Mouse (Mus musculus) midbrain, embryonic 14.5 days (tissue): ENCODE data around the gene Syce2. TPM values are rescaled to one million over a fixed set of nuclear protein-coding genes. Genes with fewer than 3 reads are reported as not detected.

Experiments
- ATAC-seq: fragments of 200-750 bp; cut with Nextera tagmentation; 2 replicates; pipeline ENCODE4 v1.8.0; 2017; ENCODE audit warnings: moderate number of reproducible peaks, moderate library complexity; ENCODE audit not compliant: low FRiP score, low TSS enrichment
- DNase-seq: peaks from one replicate; pipeline ENCODE4 v3.0.0-alpha.2; 2015
- H3K27ac ChIP-seq: fragments of 300-500 bp; sonication (generic); replicated peaks from 2 replicates; pipeline ENCODE4 v1.5.1; 2014; ENCODE audit warnings: mild to moderate bottlenecking, low read depth, low read length, moderate library complexity
- H3K27me3 ChIP-seq: fragments of 300-500 bp; sonication (generic); 2 replicates; pipeline ENCODE4 v1.6.1; 2014; ENCODE audit warnings: low read length, control low read depth, mixed read lengths; ENCODE audit not compliant: control insufficient read depth, insufficient read depth
- H3K36me3 ChIP-seq: fragments of 300-500 bp; sonication (generic); 2 replicates; pipeline ENCODE4 v1.6.1; 2014; ENCODE audit warnings: low read length, control low read depth; ENCODE audit not compliant: control insufficient read depth, insufficient read depth
- H3K4me1 ChIP-seq: fragments of 300-500 bp; sonication (generic); 2 replicates; pipeline ENCODE4 v1.6.1; 2014; ENCODE audit warnings: mild to moderate bottlenecking, antibody characterized with exemption, low read length, control low read depth; ENCODE audit not compliant: control insufficient read depth, insufficient read depth
- H3K4me2 ChIP-seq: fragments of 300-500 bp; sonication (generic); 2 replicates; pipeline ENCODE4 v1.6.1; 2014; ENCODE audit warnings: mild to moderate bottlenecking, low read length, moderate library complexity
- H3K4me3 ChIP-seq: fragments of 300-500 bp; sonication (generic); replicated peaks from 2 replicates; pipeline ENCODE4 v1.5.1; 2014; ENCODE audit warnings: low read depth, low read length
- H3K9ac ChIP-seq: fragments of 300-500 bp; sonication (generic); replicated peaks from 2 replicates; pipeline ENCODE4 v1.6.1; 2014; ENCODE audit warnings: mild to moderate bottlenecking, low read length, moderate library complexity
- H3K9me3 ChIP-seq: fragments of 300-500 bp; sonication (generic); 2 replicates; pipeline ENCODE4 v1.6.1; 2016; ENCODE audit warnings: low read length, control low read depth, mixed read lengths; ENCODE audit not compliant: control insufficient read depth
- WGBS: fragments of 180-500 bp; shearing (Covaris S2); extraction: QIAGEN DNeasy Blood & Tissue Kit; methylation state at CpG from one replicate; pipeline ENCODE4 v1.1.7; 2014; 5-methylcytosine and 5-hydroxymethylcytosine counted together
- polyA plus RNA-seq: library from polyadenylated mRNA; unstranded; fragments of >200 nt; fragmentation: Nextera tagmentation; extraction: Ambion mirVana; gene quantifications from 2 replicates; pipeline ENCODE4 v1.2.1, GENCODE M21; 2014

Gene Syce2
- polyA plus RNA-seq, 1 experiment from 2014 or later: 17.4 TPM

- Histone ChIP-seq H3K4me2 (peak overlapping the region; percentile 77), H3K4me1 (peaks cover 22% of the 10 kb centered on the region), H3K4me3 (peak overlapping the region; percentile 97), H3K9me3 (no peaks in the 10 kb centered on the region), H3K9ac (peak overlapping the region; percentile 70), H3K36me3 (peaks cover 26% of the 10 kb centered on the region), H3K27me3 (no peaks in the 10 kb centered on the region), H3K27ac (peak overlapping the region; percentile 82)
- DNase-seq: no peak
- WGBS: 57% methylated on average over 6 of the region's 6 CpGs
- ATAC-seq: no peak
Measured at GRCm38 (mm10) chr8:84847684-84848435, 24.1 kb upstream of the Syce2 start.

- DNase-seq (no peak), ATAC-seq (peak; percentile 9; the same call in 1 of the 2 replicates)
- peak overlapping the region; percentile 86; the same call in 1 of the 2 replicates for H3K4me3 ChIP-seq
- H3K36me3 ChIP-seq: peaks cover 24% of the 10 kb centered on the region
- peak overlapping the region; percentile 4; the same call in 1 of the 2 replicates for H3K4me2 ChIP-seq
- no peak overlapping the region for H3K9ac ChIP-seq
- no peaks in the 10 kb centered on the region for H3K27me3 ChIP-seq
- H3K4me1 ChIP-seq: peaks cover 13% of the 10 kb centered on the region
- WGBS: 97% methylated on average over 3 of the region's 3 CpGs
- no peak overlapping the region for H3K27ac ChIP-seq
- no peaks in the 10 kb centered on the region for H3K9me3 ChIP-seq
Measured at GRCm38 (mm10) chr8:84856434-84856833, 15.5 kb upstream of the Syce2 start.

GRCm38 (mm10) chr8:84856864-84857441 lies 15.0 kb upstream of the Syce2 start, which contains the start of gene Farsa:
Gene Farsa, plus strand, starts transcription at chr8:84856989.
- peak within 1 kb of the TSS; percentile 69 for H3K27ac ChIP-seq
- H3K27me3 ChIP-seq: no peaks in the 10 kb centered on the region
- peaks cover 29% of the 10 kb centered on the region for H3K36me3 ChIP-seq
- under 1% methylated on average over 39 of the region's 39 CpGs for WGBS
- H3K4me2 ChIP-seq: peak within 1 kb of the TSS; percentile 90
- H3K9me3 ChIP-seq: no peaks in the 10 kb centered on the region
- peak within 1 kb of the TSS; percentile 82 for H3K9ac ChIP-seq
- DNase-seq (peak; percentile 97), ATAC-seq (peak; percentile 89)
- peak within 1 kb of the TSS; percentile 86 for H3K4me3 ChIP-seq
- H3K4me1 ChIP-seq: peaks cover 13% of the 10 kb centered on the region

GRCm38 (mm10) chr8:84872309-84872965 lies 526 bp downstream of the Syce2 start:
- 2% methylated on average over 54 of the region's 54 CpGs for WGBS
- Histone ChIP-seq H3K4me2 (peak overlapping the region; percentile 69), H3K4me1 (peaks cover 5% of the 10 kb centered on the region), H3K9ac (peak overlapping the region; percentile 43), H3K9me3 (no peaks in the 10 kb centered on the region), H3K27me3 (0 out of 2 replicates have a peak, but pooled peaks cover 7% of the 10 kb centered on the region), H3K4me3 (peak overlapping the region; percentile 36), H3K36me3 (peaks cover 31% of the 10 kb centered on the region), H3K27ac (no peak overlapping the region)
- DNase-seq (peak; percentile 39), ATAC-seq (peak; percentile 48)

- H3K9me3 ChIP-seq: no peaks in the 10 kb centered on the region
- DNase-seq (no peak), ATAC-seq (no peak)
- peak overlapping the region; percentile 69 for H3K4me2 ChIP-seq
- 0 out of 2 replicates have a peak, but pooled peaks cover 7% of the 10 kb centered on the region for H3K27me3 ChIP-seq
- peaks cover 25% of the 10 kb centered on the region for H3K36me3 ChIP-seq
- peak overlapping the region; percentile 36 for H3K4me3 ChIP-seq
- H3K4me1 ChIP-seq: peaks cover 5% of the 10 kb centered on the region
- 67% methylated on average over 4 of the region's 4 CpGs for WGBS
- no peak overlapping the region for H3K27ac ChIP-seq
- no peak overlapping the region; the same call in 1 of the 2 replicates for H3K9ac ChIP-seq
Measured at GRCm38 (mm10) chr8:84873016-84873415, 1.1 kb downstream of the Syce2 start.

GRCm38 (mm10) chr8:84874339-84874738 lies 2.4 kb downstream of the Syce2 start:
- no peak for ATAC-seq
- no peak for DNase-seq
- no peak overlapping the region for H3K27ac ChIP-seq
- no peak overlapping the region for H3K4me2 ChIP-seq
- no peak overlapping the region for H3K4me3 ChIP-seq
- 0 out of 2 replicates have a peak, but pooled peaks cover 7% of the 10 kb centered on the region for H3K27me3 ChIP-seq
- H3K36me3 ChIP-seq: peaks cover 12% of the 10 kb centered on the region
- peaks cover 5% of the 10 kb centered on the region for H3K4me1 ChIP-seq
- 94% methylated on average over 3 of the region's 3 CpGs for WGBS
- H3K9me3 ChIP-seq: no peaks in the 10 kb centered on the region
- no peak overlapping the region for H3K9ac ChIP-seq

- Histone ChIP-seq H3K36me3 (no peaks in the 10 kb centered on the region), H3K4me1 (peaks cover 2% of the 10 kb centered on the region), H3K9ac (no peak overlapping the region), H3K4me2 (no peak overlapping the region), H3K4me3 (no peak overlapping the region), H3K27me3 (0 out of 2 replicates have a peak, but pooled peaks cover 4% of the 10 kb centered on the region), H3K27ac (no peak overlapping the region), H3K9me3 (no peaks in the 10 kb centered on the region)
- 85% methylated on average over 3 of the region's 3 CpGs for WGBS
- peak; percentile 8 for DNase-seq
- no peak for ATAC-seq
Measured at GRCm38 (mm10) chr8:84877297-84878035, 5.6 kb downstream of the Syce2 start.

GRCm38 (mm10) chr8:84878915-84879314 lies 7.0 kb downstream of the Syce2 start:
- no peak overlapping the region for H3K9ac ChIP-seq
- DNase-seq (no peak), ATAC-seq (no peak)
- no peak overlapping the region for H3K4me3 ChIP-seq
- H3K27ac ChIP-seq: no peak overlapping the region
- H3K27me3 ChIP-seq: no peaks in the 10 kb centered on the region
- no peaks in the 10 kb centered on the region for H3K4me1 ChIP-seq
- H3K9me3 ChIP-seq: no peaks in the 10 kb centered on the region
- no peaks in the 10 kb centered on the region for H3K36me3 ChIP-seq
- 93% methylated on average over 1 of the region's 1 CpGs for WGBS
- H3K4me2 ChIP-seq: no peak overlapping the region
